Mouse (Mus musculus): ENCODE measurements at regions not wholly inside any gene's neighbourhood (a gene's known extent, or its start where the extent isn't known, plus 50 kb on each side); places are given as distances from the start of the nearest gene placed in this dataset.
A peak's percentile ranks its signal among the peaks of the same experiment; 100 is the strongest.
"Not testable (repeated sequence)": the region's sequence is repeated elsewhere in the genome, so short reads cannot be mapped to it uniquely, and the experiment has no call there.

DNA sequence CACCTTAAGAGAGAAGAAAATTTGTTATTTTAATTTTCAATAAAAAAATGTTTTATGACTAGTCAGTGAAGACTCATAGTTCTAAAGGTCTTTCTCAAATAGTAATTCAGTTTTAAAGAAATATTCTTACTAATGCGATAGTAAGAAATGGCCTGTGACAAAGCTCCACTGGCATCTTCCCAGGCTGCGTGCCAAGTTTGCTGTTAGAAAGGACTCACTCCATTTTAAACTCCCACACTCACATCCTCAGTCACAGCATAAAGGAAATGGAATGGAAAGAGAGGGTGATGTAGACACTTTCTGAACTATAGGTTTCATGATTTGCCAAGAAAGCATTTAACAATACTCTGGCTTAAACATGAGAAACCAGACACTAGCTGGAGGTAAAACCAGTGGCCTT lies 436.6 kb downstream of the Mei4 start:
- WGBS = 71% methylated on average over 2 of the region's 2 CpGs
- ATAC-seq (replicated peaks; ENCODE audit: extremely low read depth, insufficient read depth, low FRiP score) = no peak

DNA sequence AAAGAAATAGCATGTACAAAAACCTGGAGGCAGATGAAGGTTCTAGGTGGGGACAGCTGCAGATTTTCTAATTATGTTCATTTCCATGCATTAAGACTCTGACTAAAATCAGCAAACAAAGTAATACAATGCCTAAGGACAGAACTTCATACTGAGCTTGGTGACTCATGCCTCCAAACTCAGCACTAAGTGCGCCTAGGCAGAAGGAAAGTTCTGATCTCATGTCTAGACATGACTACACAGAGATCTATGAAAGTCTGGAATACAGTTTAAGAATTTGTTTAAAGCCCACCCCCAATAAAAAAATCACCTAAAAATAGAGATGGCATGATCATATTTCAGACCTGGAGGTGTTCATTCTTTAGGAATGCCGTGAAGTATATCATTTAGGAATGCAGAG lies 442.8 kb downstream of the Mei4 start:
- no peak overlapping the region for H3K27ac ChIP-seq (ENCODE audit: low read length)
- ATAC-seq (replicated peaks; ENCODE audit: extremely low read depth, insufficient read depth, low FRiP score) = no peak
- H3K9ac ChIP-seq (ENCODE audit: low read length) = no peak overlapping the region
- H3K27me3 ChIP-seq (ENCODE audit: control insufficient read depth, insufficient read depth, low read length) = no peaks in the 10 kb centered on the region
- H3K36me3 ChIP-seq (ENCODE audit: control insufficient read depth, insufficient read depth) = no peaks in the 10 kb centered on the region
- H3K4me1 ChIP-seq (ENCODE audit: control insufficient read depth, insufficient read depth, low read length) = no peaks in the 10 kb centered on the region
- H3K9me3 ChIP-seq (replicated peaks; ENCODE audit: control insufficient read depth, low read length) = no peaks in the 10 kb centered on the region
- 69% methylated on average over 2 of the region's 2 CpGs for WGBS
- H3K4me3 ChIP-seq (ENCODE audit: low read length) = no peak overlapping the region
- H3K4me2 ChIP-seq (ENCODE audit: low read depth, low read length) = no peak overlapping the region

More for the DNA sequence above, 436.6 kb downstream of the Mei4 start:
- no peaks in the 10 kb centered on the region for H3K4me1 ChIP-seq (ENCODE audit: control insufficient read depth, insufficient read depth, low read length)
- H3K9me3 ChIP-seq (replicated peaks; ENCODE audit: control insufficient read depth, low read length) = no peaks in the 10 kb centered on the region
- no peak overlapping the region for H3K9ac ChIP-seq (ENCODE audit: low read length)
- H3K4me2 ChIP-seq (ENCODE audit: low read depth, low read length) = no peak overlapping the region
- H3K27me3 ChIP-seq (ENCODE audit: control insufficient read depth, insufficient read depth, low read length) = no peaks in the 10 kb centered on the region
- no peak overlapping the region for H3K27ac ChIP-seq (ENCODE audit: low read length)
- H3K4me3 ChIP-seq (ENCODE audit: low read length) = no peak overlapping the region
- H3K36me3 ChIP-seq (ENCODE audit: control insufficient read depth, insufficient read depth) = no peaks in the 10 kb centered on the region

GRCm38 (mm10) chr9:82312466-82312865 lies 449.0 kb downstream of the Mei4 start:
- H3K4me1 ChIP-seq (ENCODE audit: control insufficient read depth, insufficient read depth, low read length) = no peaks in the 10 kb centered on the region
- H3K9me3 ChIP-seq (replicated peaks; ENCODE audit: control insufficient read depth, low read length) = no peaks in the 10 kb centered on the region
- no peak for ATAC-seq (replicated peaks; ENCODE audit: extremely low read depth, insufficient read depth, low FRiP score)
- H3K4me3 ChIP-seq (ENCODE audit: low read length) = no peak overlapping the region
- H3K27me3 ChIP-seq (ENCODE audit: control insufficient read depth, insufficient read depth, low read length) = no peaks in the 10 kb centered on the region
- no peak overlapping the region for H3K27ac ChIP-seq (ENCODE audit: low read length)
- WGBS = 67% methylated on average over 2 of the region's 2 CpGs
- H3K9ac ChIP-seq (ENCODE audit: low read length) = no peak overlapping the region
- no peak overlapping the region for H3K4me2 ChIP-seq (ENCODE audit: low read depth, low read length)
- no peaks in the 10 kb centered on the region for H3K36me3 ChIP-seq (ENCODE audit: control insufficient read depth, insufficient read depth)

- WGBS = 33% methylated on average over 3 of the region's 3 CpGs
- H3K4me2 ChIP-seq (ENCODE audit: low read depth, low read length) = no peak overlapping the region
- peak; percentile 67 for ATAC-seq (replicated peaks; ENCODE audit: extremely low read depth, insufficient read depth, low FRiP score)
- H3K36me3 ChIP-seq (ENCODE audit: control insufficient read depth, insufficient read depth) = no peaks in the 10 kb centered on the region
- H3K27me3 ChIP-seq (ENCODE audit: control insufficient read depth, insufficient read depth, low read length) = no peaks in the 10 kb centered on the region
- no peaks in the 10 kb centered on the region for H3K9me3 ChIP-seq (replicated peaks; ENCODE audit: control insufficient read depth, low read length)
- H3K4me1 ChIP-seq (ENCODE audit: control insufficient read depth, insufficient read depth, low read length) = peaks cover 10% of the 10 kb centered on the region
- no peak overlapping the region for H3K4me3 ChIP-seq (ENCODE audit: low read length)
- no peak overlapping the region for H3K9ac ChIP-seq (ENCODE audit: low read length)
- no peak overlapping the region for H3K27ac ChIP-seq (ENCODE audit: low read length)
Measured at GRCm38 (mm10) chr9:82340452-82340851, 477.0 kb downstream of the Mei4 start.

- not testable (repeated sequence) for H3K27ac ChIP-seq (ENCODE audit: low read length); H3K9me3 ChIP-seq (replicated peaks; ENCODE audit: control insufficient read depth, low read length); H3K9ac ChIP-seq (ENCODE audit: low read length); H3K27me3 ChIP-seq (ENCODE audit: control insufficient read depth, insufficient read depth, low read length); ATAC-seq (replicated peaks; ENCODE audit: extremely low read depth, insufficient read depth, low FRiP score); H3K4me1 ChIP-seq (ENCODE audit: control insufficient read depth, insufficient read depth, low read length); H3K4me3 ChIP-seq (ENCODE audit: low read length); H3K36me3 ChIP-seq (ENCODE audit: control insufficient read depth, insufficient read depth); H3K4me2 ChIP-seq (ENCODE audit: low read depth, low read length)
Measured at GRCm38 (mm10) chr9:82350784-82351183, 478.6 kb upstream of the Irak1bp1 start.

- ATAC-seq (replicated peaks; ENCODE audit: extremely low read depth, insufficient read depth, low FRiP score) = no peak
- no peak overlapping the region for H3K27ac ChIP-seq (ENCODE audit: low read length)
- H3K4me1 ChIP-seq (ENCODE audit: control insufficient read depth, insufficient read depth, low read length) = no peaks in the 10 kb centered on the region
- no peak overlapping the region for H3K9ac ChIP-seq (ENCODE audit: low read length)
- H3K36me3 ChIP-seq (ENCODE audit: control insufficient read depth, insufficient read depth) = no peaks in the 10 kb centered on the region
- no peaks in the 10 kb centered on the region for H3K27me3 ChIP-seq (ENCODE audit: control insufficient read depth, insufficient read depth, low read length)
- no peak overlapping the region for H3K4me2 ChIP-seq (ENCODE audit: low read depth, low read length)
- no peak overlapping the region for H3K4me3 ChIP-seq (ENCODE audit: low read length)
- no peaks in the 10 kb centered on the region for H3K9me3 ChIP-seq (replicated peaks; ENCODE audit: control insufficient read depth, low read length)
- WGBS = 72% methylated on average over 2 of the region's 2 CpGs
Measured at GRCm38 (mm10) chr9:82359573-82359972, 469.8 kb upstream of the Irak1bp1 start.

GRCm38 (mm10) chr9:82402355-82402754 lies 427.0 kb upstream of the Irak1bp1 start:
- WGBS = 57% methylated on average over 3 of the region's 3 CpGs
- H3K36me3 ChIP-seq (ENCODE audit: control insufficient read depth, insufficient read depth) = no peaks in the 10 kb centered on the region
- no peaks in the 10 kb centered on the region for H3K4me1 ChIP-seq (ENCODE audit: control insufficient read depth, insufficient read depth, low read length)
- H3K27me3 ChIP-seq (ENCODE audit: control insufficient read depth, insufficient read depth, low read length) = no peaks in the 10 kb centered on the region
- H3K4me3 ChIP-seq (ENCODE audit: low read length) = no peak overlapping the region
- ATAC-seq (replicated peaks; ENCODE audit: extremely low read depth, insufficient read depth, low FRiP score) = no peak
- H3K27ac ChIP-seq (ENCODE audit: low read length) = no peak overlapping the region
- no peaks in the 10 kb centered on the region for H3K9me3 ChIP-seq (replicated peaks; ENCODE audit: control insufficient read depth, low read length)
- H3K4me2 ChIP-seq (ENCODE audit: low read depth, low read length) = no peak overlapping the region
- no peak overlapping the region for H3K9ac ChIP-seq (ENCODE audit: low read length)

GRCm38 (mm10) chr9:82404010-82404409 lies 425.3 kb upstream of the Irak1bp1 start:
- Histone ChIP-seq H3K9ac (ENCODE audit: low read length) (no peak overlapping the region), H3K4me1 (ENCODE audit: control insufficient read depth, insufficient read depth, low read length) (no peaks in the 10 kb centered on the region), H3K9me3 (replicated peaks; ENCODE audit: control insufficient read depth, low read length) (no peaks in the 10 kb centered on the region), H3K4me3 (ENCODE audit: low read length) (no peak overlapping the region), H3K27ac (ENCODE audit: low read length) (no peak overlapping the region), H3K4me2 (ENCODE audit: low read depth, low read length) (no peak overlapping the region), H3K27me3 (ENCODE audit: control insufficient read depth, insufficient read depth, low read length) (no peaks in the 10 kb centered on the region), H3K36me3 (ENCODE audit: control insufficient read depth, insufficient read depth) (no peaks in the 10 kb centered on the region)
- ATAC-seq (replicated peaks; ENCODE audit: extremely low read depth, insufficient read depth, low FRiP score) = no peak

- H3K4me1 ChIP-seq (ENCODE audit: control insufficient read depth, insufficient read depth, low read length) = no peaks in the 10 kb centered on the region
- no peaks in the 10 kb centered on the region for H3K9me3 ChIP-seq (replicated peaks; ENCODE audit: control insufficient read depth, low read length)
- H3K4me2 ChIP-seq (ENCODE audit: low read depth, low read length) = no peak overlapping the region
- H3K27ac ChIP-seq (ENCODE audit: low read length) = no peak overlapping the region
- H3K9ac ChIP-seq (ENCODE audit: low read length) = no peak overlapping the region
- no peaks in the 10 kb centered on the region for H3K36me3 ChIP-seq (ENCODE audit: control insufficient read depth, insufficient read depth)
- ATAC-seq (replicated peaks; ENCODE audit: extremely low read depth, insufficient read depth, low FRiP score) = no peak
- no peaks in the 10 kb centered on the region for H3K27me3 ChIP-seq (ENCODE audit: control insufficient read depth, insufficient read depth, low read length)
- 70% methylated on average over 3 of the region's 3 CpGs for WGBS
- no peak overlapping the region for H3K4me3 ChIP-seq (ENCODE audit: low read length)
Measured at GRCm38 (mm10) chr9:82407177-82407576, 422.2 kb upstream of the Irak1bp1 start.

DNA sequence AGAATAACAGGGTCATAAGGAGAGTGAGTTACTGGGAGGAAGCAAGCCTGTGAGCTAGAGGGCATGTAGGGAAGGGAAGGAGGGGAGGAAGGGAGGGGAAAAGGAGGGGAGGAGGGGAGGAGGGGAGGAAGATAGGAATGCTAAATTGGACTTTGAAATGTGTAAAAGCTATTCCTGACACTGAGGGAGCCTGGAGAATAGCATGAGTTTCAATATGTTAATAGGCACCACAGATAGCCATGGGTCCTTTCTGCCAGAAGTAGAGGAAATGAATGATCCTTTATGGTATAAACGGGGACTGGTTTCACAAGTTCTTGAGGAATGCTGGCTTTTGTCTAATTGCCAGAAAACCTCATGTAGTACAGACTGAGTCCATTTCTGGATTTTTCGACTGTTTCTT lies 420.4 kb upstream of the Irak1bp1 start:
- Histone ChIP-seq H3K4me1 (ENCODE audit: control insufficient read depth, insufficient read depth, low read length) (no peaks in the 10 kb centered on the region), H3K9ac (ENCODE audit: low read length) (no peak overlapping the region), H3K9me3 (replicated peaks; ENCODE audit: control insufficient read depth, low read length) (no peaks in the 10 kb centered on the region), H3K27me3 (ENCODE audit: control insufficient read depth, insufficient read depth, low read length) (no peaks in the 10 kb centered on the region), H3K4me2 (ENCODE audit: low read depth, low read length) (no peak overlapping the region), H3K27ac (ENCODE audit: low read length) (no peak overlapping the region), H3K36me3 (ENCODE audit: control insufficient read depth, insufficient read depth) (no peaks in the 10 kb centered on the region), H3K4me3 (ENCODE audit: low read length) (no peak overlapping the region)
- 47% methylated on average over 2 of the region's 2 CpGs for WGBS
- ATAC-seq (replicated peaks; ENCODE audit: extremely low read depth, insufficient read depth, low FRiP score) = no peak

Measured in heart, embryonic 16.5 days (tissue).